In genomic region chr12:81058561-81058960, GRCm38 (mm10) we compare ENCODE assay signal across 15 mouse cellular contexts.
"Had no signal": no experiment of that assay in that cellular context is flagged by ENCODE, and none has a peak within 500 bp of the region (broad histone marks: within the 10 kb centered on the region; RNA-seq: fewer than 3 reads in every experiment).

No protein-coding gene starts in this region.

- DNase-seq: heart, postnatal 10 days; heart, postnatal 14 days; heart, postnatal 4 days; kidney, adult 11 months; kidney, adult 18-20 months; kidney, adult 2 months; kidney, adult 8-10 months; kidney, adult 9 months; kidney, postnatal 10 days; kidney, postnatal 14 days; kidney, postnatal 25 days; kidney, postnatal 36 days; kidney, postnatal 4 days; layer of hippocampus, adult 9-11 months; layer of hippocampus, postnatal 36 days had no signal
